In the genomic region with DNA sequence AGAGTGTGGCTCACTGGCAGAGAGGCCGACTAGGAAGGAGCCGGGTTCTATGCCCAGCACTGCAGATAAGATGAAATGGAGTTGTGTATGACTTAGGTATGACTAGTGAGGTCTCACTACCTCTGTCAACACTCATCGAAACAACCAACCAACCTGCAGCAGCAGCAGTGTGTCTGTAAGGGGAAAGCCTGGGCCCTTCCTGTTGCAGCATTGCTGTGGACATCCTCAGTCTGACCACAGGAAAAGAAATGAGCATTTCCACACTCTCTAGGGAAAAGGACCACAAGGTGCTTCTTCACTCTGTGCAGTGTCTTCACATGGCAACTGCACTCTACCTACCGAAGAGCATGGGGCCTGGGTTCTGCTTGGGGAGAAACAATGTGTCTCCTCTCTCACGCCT, we compare ENCODE assay signal across 24 mouse cellular contexts.
A peak's percentile ranks its signal among the peaks of the same experiment; 100 is the strongest.
DNase-seq lines count a peak whose midpoint lies in the region; ATAC-seq lines count a peak whose summit lies in the region.
"Had no signal": no experiment of that assay in that cellular context is flagged by ENCODE, and none has a peak within 500 bp of the region (broad histone marks: within the 10 kb centered on the region; RNA-seq: fewer than 3 reads in every experiment).

No protein-coding gene starts in this region.

- no peaks in the 10 kb centered on the region for H3K27me3 ChIP-seq in liver, embryonic 15.5 days
- no peaks in the 10 kb centered on the region for H3K27me3 ChIP-seq in liver, embryonic 12.5 days (replicated peaks)
- no peaks in the 10 kb centered on the region for H3K27me3 ChIP-seq in midbrain, embryonic 11.5 days (ENCODE audit: control insufficient read depth, insufficient read depth, low read length)
- H3K27me3 ChIP-seq in midbrain, embryonic 13.5 days = no peaks in the 10 kb centered on the region
- H3K27me3 ChIP-seq: forebrain, embryonic 13.5 days; heart, embryonic 15.5 days had no signal

- H3K4me3 ChIP-seq in liver, embryonic 15.5 days (replicated peaks) = no peak overlapping the region
- no peak overlapping the region for H3K4me3 ChIP-seq in liver, embryonic 12.5 days
- no peak overlapping the region for H3K4me3 ChIP-seq in midbrain, embryonic 11.5 days (ENCODE audit: low read depth, low read length)
- H3K4me3 ChIP-seq in midbrain, embryonic 13.5 days (replicated peaks) = no peak overlapping the region
- H3K4me3 ChIP-seq: forebrain, embryonic 10.5 days; forebrain, embryonic 13.5 days; gastrocnemius, adult 2 months; heart, embryonic 12.5 days; heart, embryonic 15.5 days had no signal

- no peak overlapping the region for H3K27ac ChIP-seq in liver, embryonic 15.5 days (replicated peaks)
- no peak overlapping the region for H3K27ac ChIP-seq in liver, embryonic 12.5 days
- no peak overlapping the region for H3K27ac ChIP-seq in midbrain, embryonic 11.5 days (ENCODE audit: low read depth, low read length)
- no peak overlapping the region for H3K27ac ChIP-seq in midbrain, embryonic 13.5 days
- H3K27ac ChIP-seq: forebrain, embryonic 10.5 days; forebrain, embryonic 13.5 days; gastrocnemius, adult 2 months; heart, embryonic 15.5 days; hindbrain, embryonic 14.5 days; hindbrain, postnatal 0 days had no signal

- H3K4me2 ChIP-seq in liver, embryonic 15.5 days = no peak overlapping the region
- no peak overlapping the region for H3K4me2 ChIP-seq in liver, embryonic 12.5 days
- no peak overlapping the region for H3K4me2 ChIP-seq in midbrain, embryonic 11.5 days
- H3K4me2 ChIP-seq in midbrain, embryonic 13.5 days (replicated peaks) = no peak overlapping the region
- H3K4me2 ChIP-seq: forebrain, embryonic 13.5 days; heart, embryonic 12.5 days; heart, embryonic 15.5 days; hindbrain, embryonic 14.5 days had no signal

- DNase-seq in midbrain, embryonic 11.5 days (ENCODE audit: low spot score, missing footprints) = peak; percentile 23
- no peak for DNase-seq in layer of hippocampus, adult 18-20 months (ENCODE audit: low spot score in 2 of 2)
- DNase-seq: adrenal gland, adult 8-10 months; adrenal gland, postnatal 25 days; cerebellum, adult 18-20 months; cerebellum, adult 9-10 months; cerebellum, postnatal 14 days; gastrocnemius, adult 2 months; gastrocnemius, postnatal 14 days; heart, adult 18-20 months; heart, postnatal 10 days; heart, postnatal 36 days had no signal

- peak; percentile 37; the same call in 1 of the 2 replicates for ATAC-seq in liver, embryonic 15.5 days (ENCODE audit: insufficient read depth)
- no peak for ATAC-seq in liver, embryonic 12.5 days
- ATAC-seq in midbrain, embryonic 11.5 days (ENCODE audit: low FRiP score) = no peak
- no peak for ATAC-seq in midbrain, embryonic 13.5 days
- peak; percentile 81 for ATAC-seq in megakaryocyte progenitor cell, adult 5-6 weeks (replicated peaks; ENCODE audit: poor library complexity)
- ATAC-seq: activated CD4-positive, CD25-positive, alpha-beta regulatory T cell, adult 4 months; forebrain, embryonic 13.5 days; forebrain, embryonic 16.5 days; hindbrain, postnatal 0 days had no signal

- 54% methylated on average over 5 of the region's 5 CpGs for WGBS in liver, embryonic 15.5 days (ENCODE audit: insufficient replicate concordance)
- 71% methylated on average over 5 of the region's 5 CpGs for WGBS in liver, embryonic 12.5 days (ENCODE audit: insufficient replicate concordance)
- 91% methylated on average over 5 of the region's 5 CpGs for WGBS in midbrain, embryonic 11.5 days
- 91% methylated on average over 5 of the region's 5 CpGs for WGBS in midbrain, embryonic 13.5 days

- H3K9ac ChIP-seq in liver, embryonic 15.5 days = no peak overlapping the region
- no peak overlapping the region for H3K9ac ChIP-seq in liver, embryonic 12.5 days
- no peak overlapping the region for H3K9ac ChIP-seq in midbrain, embryonic 11.5 days (ENCODE audit: low read length)
- H3K9ac ChIP-seq in midbrain, embryonic 13.5 days (replicated peaks) = no peak overlapping the region
- H3K9ac ChIP-seq: forebrain, embryonic 13.5 days; heart, embryonic 12.5 days; heart, embryonic 15.5 days; hindbrain, embryonic 14.5 days had no signal

- no peaks in the 10 kb centered on the region for H3K36me3 ChIP-seq in liver, embryonic 15.5 days (replicated peaks)
- no peaks in the 10 kb centered on the region for H3K36me3 ChIP-seq in liver, embryonic 12.5 days
- H3K36me3 ChIP-seq in midbrain, embryonic 11.5 days (ENCODE audit: control insufficient read depth, insufficient read depth, low read length) = no peaks in the 10 kb centered on the region
- H3K36me3 ChIP-seq in midbrain, embryonic 13.5 days = no peaks in the 10 kb centered on the region
- H3K36me3 ChIP-seq: forebrain, embryonic 10.5 days; heart, embryonic 12.5 days; heart, embryonic 15.5 days had no signal

- H3K4me1 ChIP-seq in liver, embryonic 15.5 days (replicated peaks) = no peaks in the 10 kb centered on the region
- no peaks in the 10 kb centered on the region for H3K4me1 ChIP-seq in liver, embryonic 12.5 days
- H3K4me1 ChIP-seq in midbrain, embryonic 11.5 days (ENCODE audit: control insufficient read depth, insufficient read depth, low read length) = peaks cover 6% of the 10 kb centered on the region; the same call in 1 of the 2 replicates
- H3K4me1 ChIP-seq in midbrain, embryonic 13.5 days (replicated peaks) = peaks cover 21% of the 10 kb centered on the region
- H3K4me1 ChIP-seq: heart, embryonic 15.5 days had no signal

- H3K9me3 ChIP-seq in liver, embryonic 15.5 days (replicated peaks) = no peaks in the 10 kb centered on the region
- no peaks in the 10 kb centered on the region for H3K9me3 ChIP-seq in liver, embryonic 12.5 days (replicated peaks)
- no peaks in the 10 kb centered on the region for H3K9me3 ChIP-seq in midbrain, embryonic 11.5 days (ENCODE audit: control insufficient read depth, low read length)
- no peaks in the 10 kb centered on the region for H3K9me3 ChIP-seq in midbrain, embryonic 13.5 days
- H3K9me3 ChIP-seq: forebrain, embryonic 10.5 days; forebrain, embryonic 13.5 days; heart, embryonic 12.5 days; heart, embryonic 15.5 days had no signal

Comparison
In these comparisons a context has a peak if more than half of its experiments do, and no peak if none do; other contexts are left out.
1. ATAC-seq: peak in liver, embryonic 15.5 days (single experiment) and megakaryocyte progenitor cell, adult 5-6 weeks (single experiment); none in liver, embryonic 12.5 days (single experiment), midbrain, embryonic 11.5 days (single experiment) and midbrain, embryonic 13.5 days (single experiment).